Comparison of ENCODE assay signal across 19 mouse cellular contexts in genomic region chr6:121031370-121031769, GRCm38 (mm10).
DNase-seq lines count a peak whose midpoint lies in the region.
"Had no signal": no experiment of that assay in that cellular context is flagged by ENCODE, and none has a peak within 500 bp of the region (broad histone marks: within the 10 kb centered on the region; RNA-seq: fewer than 3 reads in every experiment).

No protein-coding gene starts in this region.

- peak; percentile 47 for DNase-seq in kidney, adult 9 months
- DNase-seq in kidney, postnatal 4 days: no peak
- DNase-seq in adipocyte (ENCODE audit: low spot score): peak; percentile 39
- no peak for DNase-seq in urinary bladder, adult 18-20 months (ENCODE audit: low spot score in 2 of 2)
- DNase-seq in cerebellum, adult 9-11 months: no peak
- DNase-seq: adrenal gland, adult 8-10 months; adrenal gland, postnatal 14 days; adrenal gland, postnatal 36 days; cerebellum, adult 11 months; cerebellum, adult 18-20 months; cerebellum, adult 8-10 months; cerebellum, postnatal 10 days; cerebellum, postnatal 25 days; forebrain, postnatal 0 days had no signal

- H3K27ac ChIP-seq in brown adipose tissue, adult 24 weeks (replicated peaks; ENCODE audit: low read depth, low read length): 0 out of 2 replicates have a peak overlapping the region, but pooled peaks have one; percentile 2
- H3K27ac ChIP-seq: embryonic facial prominence, embryonic 10.5 days; embryonic facial prominence, embryonic 12.5 days; forebrain, embryonic 13.5 days; forebrain, embryonic 15.5 days had no signal

- peaks cover 5% of the 10 kb centered on the region for H3K4me1 ChIP-seq in brown adipose tissue, adult 24 weeks (ENCODE audit: control insufficient read depth, insufficient read depth, insufficient read length, low read length)
- H3K4me1 ChIP-seq: embryonic facial prominence, embryonic 12.5 days had no signal

- H3K4me3 ChIP-seq in brown adipose tissue, adult 24 weeks (ENCODE audit: insufficient read depth, low read depth, low read length): no peak overlapping the region
- H3K4me3 ChIP-seq: embryonic facial prominence, embryonic 10.5 days; embryonic facial prominence, embryonic 12.5 days; forebrain, embryonic 13.5 days; forebrain, embryonic 15.5 days had no signal

Comparison
In these comparisons a context has a peak if more than half of its experiments do, and no peak if none do; other contexts are left out.
1. DNase-seq: peak in kidney, adult 9 months (single experiment) and adipocyte (single experiment); none in kidney, postnatal 4 days (0 of 2), urinary bladder, adult 18-20 months (0 of 2) and cerebellum, adult 9-11 months (single experiment).